Mouse (Mus musculus) kidney, adult 2 months (tissue): Measurements from ENCODE around the gene Aatf.

Source experiments
- CTCF ChIP-seq: fragments of 200-500 bp; conservative IDR thresholded peaks from 2 replicates; pipeline ENCODE4 v1.5.1; 2011; ENCODE audit warnings: low read depth, mild to moderate bottlenecking, control low read depth, low read length, moderate library complexity, mixed read lengths; ENCODE audit not compliant: insufficient read depth, insufficient read length
- POLR2A ChIP-seq: fragments of 200-500 bp; IDR thresholded peaks from one replicate; pipeline ENCODE4 v1.6.1; 2011; ENCODE audit warnings: low read depth, low read length, control low read depth

GRCm38 (mm10) chr11:84521751-84522299 lies 8.5 kb upstream of the Aatf start:
- TF ChIP-seq CTCF = no peak
- no peak for TF ChIP-seq POLR2A
